Mouse (Mus musculus): ENCODE measurements around the gene Klhdc8b. TPM values are rescaled to one million over a fixed set of nuclear protein-coding genes. Genes with fewer than 3 reads are reported as not detected.

The Klhdc8b gene
- polyA plus RNA-seq, 1 experiment, result 3.7 TPM

- Histone ChIP-seq H3K27me3 (ENCODE audit: control insufficient read depth, insufficient read depth, insufficient read length) (no peaks in the 10 kb centered on the region), H3ac (ENCODE audit: control insufficient read depth, insufficient read length) (no peak overlapping the region), H3K36me3 (ENCODE audit: control insufficient read depth, insufficient read depth) (peaks cover 33% of the 10 kb centered on the region), H3K79me2 (ENCODE audit: control insufficient read depth, insufficient read depth) (no peaks in the 10 kb centered on the region), H3K4me3 (no peak overlapping the region), H3K4me2 (ENCODE audit: low read depth) (no peak overlapping the region)
- TF ChIP-seq MYOD1 (IDR thresholded peaks at IDR 0.05; ENCODE audit: control insufficient read depth in 1 of 3, insufficient read length in 2 of 3, low read depth in 2 of 3), result no peak
- no peak for TF ChIP-seq E2F4 (IDR thresholded peaks at IDR 0.05; ENCODE audit: insufficient read depth)
- no peak for TF ChIP-seq TCF3 (IDR thresholded peaks at IDR 0.05; ENCODE audit: insufficient read length, low read depth)
- TF ChIP-seq USF1 (IDR thresholded peaks at IDR 0.05; ENCODE audit: low read depth), result no peak
- TF ChIP-seq SRF (IDR thresholded peaks at IDR 0.05; ENCODE audit: control insufficient read depth, insufficient read length, low read depth), result no peak
- TF ChIP-seq TCF12 (IDR thresholded peaks at IDR 0.05; ENCODE audit: insufficient read depth, poor library complexity, severe bottlenecking), result no peak
- no peak for TF ChIP-seq MYOG (IDR thresholded peaks at IDR 0.05; ENCODE audit: control insufficient read depth in 1 of 3, insufficient read depth in 1 of 3, insufficient read length in 2 of 3, low read depth in 2 of 3)
- TF ChIP-seq REST (IDR thresholded peaks at IDR 0.05; ENCODE audit: insufficient read depth, insufficient read length), result no peak
- no peak for TF ChIP-seq POLR2A (IDR thresholded peaks at IDR 0.05; ENCODE audit: insufficient read length, low read depth)
- no peak for TF ChIP-seq CEBPB (IDR thresholded peaks at IDR 0.05; ENCODE audit: insufficient read depth, poor library complexity, severe bottlenecking)
- no peak for TF ChIP-seq MAX (IDR thresholded peaks at IDR 0.05; ENCODE audit: low read depth)
Observed at GRCm38 (mm10) chr9:108499231-108499630, 37.9 kb upstream of the Klhdc8b start.

DNA sequence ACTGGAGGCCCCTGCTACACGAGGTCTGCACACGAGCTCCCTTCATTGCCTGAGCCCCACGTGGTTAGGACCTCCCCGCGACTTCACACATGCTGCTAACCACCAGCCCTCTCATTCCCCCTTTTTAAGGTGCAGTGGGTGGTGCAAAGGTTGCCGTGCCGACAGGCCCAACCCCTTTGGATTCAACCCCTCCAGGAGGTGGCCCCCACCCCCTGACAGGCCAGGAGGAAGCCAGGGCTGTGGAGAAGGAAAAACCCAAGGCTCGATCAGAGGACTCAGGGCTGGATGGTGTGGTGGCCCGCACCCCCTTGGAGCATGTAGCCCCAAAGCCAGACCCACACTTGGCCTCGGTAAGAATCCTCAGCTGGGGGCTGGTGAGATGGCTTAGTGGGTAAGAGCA, 33.5 kb upstream of the Klhdc8b start:
- H3K36me3 ChIP-seq (ENCODE audit: control insufficient read depth, insufficient read depth), result peaks cover 34% of the 10 kb centered on the region
- no peak overlapping the region for H3ac ChIP-seq (ENCODE audit: control insufficient read depth, insufficient read length)
- no peak for TF ChIP-seq POLR2AphosphoS2 (IDR thresholded peaks at IDR 0.05; ENCODE audit: insufficient read length, low read depth)
- no peak for TF ChIP-seq TCF3 (IDR thresholded peaks at IDR 0.05; ENCODE audit: insufficient read length, low read depth)
- no peak for TF ChIP-seq MYOD1 (IDR thresholded peaks at IDR 0.05; ENCODE audit: control insufficient read depth in 1 of 3, insufficient read length in 2 of 3, low read depth in 2 of 3)
- no peak for TF ChIP-seq CEBPB (IDR thresholded peaks at IDR 0.05; ENCODE audit: insufficient read depth, poor library complexity, severe bottlenecking)
- no peak for TF ChIP-seq REST (IDR thresholded peaks at IDR 0.05; ENCODE audit: insufficient read depth, insufficient read length)
- TF ChIP-seq POLR2A (IDR thresholded peaks at IDR 0.05; ENCODE audit: insufficient read length, low read depth), result no peak
- no peak for TF ChIP-seq USF1 (IDR thresholded peaks at IDR 0.05; ENCODE audit: low read depth)
- TF ChIP-seq SRF (IDR thresholded peaks at IDR 0.05; ENCODE audit: control insufficient read depth, insufficient read length, low read depth), result no peak
- TF ChIP-seq MYOG (IDR thresholded peaks at IDR 0.05; ENCODE audit: control insufficient read depth in 1 of 3, insufficient read depth in 1 of 3, insufficient read length in 2 of 3, low read depth in 2 of 3), result no peak
- H3K79me2 ChIP-seq (ENCODE audit: control insufficient read depth, insufficient read depth), result peaks cover 22% of the 10 kb centered on the region
- H3K4me2 ChIP-seq (ENCODE audit: low read depth), result no peak overlapping the region
- no peak overlapping the region for H3K4me3 ChIP-seq
- no peaks in the 10 kb centered on the region for H3K27me3 ChIP-seq (ENCODE audit: control insufficient read depth, insufficient read depth, insufficient read length)

GRCm38 (mm10) chr9:108494146-108494825, 32.9 kb upstream of the Klhdc8b start:
- Histone ChIP-seq H3K27me3 (ENCODE audit: control insufficient read depth, insufficient read depth, insufficient read length) (no peaks in the 10 kb centered on the region), H3K4me2 (ENCODE audit: low read depth) (no peak overlapping the region), H3ac (ENCODE audit: control insufficient read depth, insufficient read length) (no peak overlapping the region), H3K79me2 (ENCODE audit: control insufficient read depth, insufficient read depth) (peaks cover 22% of the 10 kb centered on the region), H3K36me3 (ENCODE audit: control insufficient read depth, insufficient read depth) (peaks cover 33% of the 10 kb centered on the region), H3K4me3 (no peak overlapping the region)
- no peak for TF ChIP-seq CEBPB (IDR thresholded peaks at IDR 0.05; ENCODE audit: insufficient read depth, poor library complexity, severe bottlenecking)
- no peak for TF ChIP-seq POLR2AphosphoS2 (IDR thresholded peaks at IDR 0.05; ENCODE audit: insufficient read length, low read depth)
- TF ChIP-seq SRF (IDR thresholded peaks at IDR 0.05; ENCODE audit: control insufficient read depth, insufficient read length, low read depth), result no peak
- TF ChIP-seq MYOD1 (IDR thresholded peaks at IDR 0.05; ENCODE audit: control insufficient read depth in 1 of 3, insufficient read length in 2 of 3, low read depth in 2 of 3), result no peak
- TF ChIP-seq E2F4 (IDR thresholded peaks at IDR 0.05; ENCODE audit: insufficient read depth), result no peak
- no peak for TF ChIP-seq TCF12 (IDR thresholded peaks at IDR 0.05; ENCODE audit: insufficient read depth, poor library complexity, severe bottlenecking)
- no peak for TF ChIP-seq TCF3 (IDR thresholded peaks at IDR 0.05; ENCODE audit: insufficient read length, low read depth)
- no peak for TF ChIP-seq MAX (IDR thresholded peaks at IDR 0.05; ENCODE audit: low read depth)
- TF ChIP-seq REST (IDR thresholded peaks at IDR 0.05; ENCODE audit: insufficient read depth, insufficient read length), result no peak
- TF ChIP-seq POLR2A (IDR thresholded peaks at IDR 0.05; ENCODE audit: insufficient read length, low read depth), result no peak
- TF ChIP-seq MYOG (IDR thresholded peaks at IDR 0.05; ENCODE audit: control insufficient read depth in 1 of 3, insufficient read depth in 1 of 3, insufficient read length in 2 of 3, low read depth in 2 of 3), result no peak
- TF ChIP-seq USF1 (IDR thresholded peaks at IDR 0.05; ENCODE audit: low read depth), result no peak

DNA sequence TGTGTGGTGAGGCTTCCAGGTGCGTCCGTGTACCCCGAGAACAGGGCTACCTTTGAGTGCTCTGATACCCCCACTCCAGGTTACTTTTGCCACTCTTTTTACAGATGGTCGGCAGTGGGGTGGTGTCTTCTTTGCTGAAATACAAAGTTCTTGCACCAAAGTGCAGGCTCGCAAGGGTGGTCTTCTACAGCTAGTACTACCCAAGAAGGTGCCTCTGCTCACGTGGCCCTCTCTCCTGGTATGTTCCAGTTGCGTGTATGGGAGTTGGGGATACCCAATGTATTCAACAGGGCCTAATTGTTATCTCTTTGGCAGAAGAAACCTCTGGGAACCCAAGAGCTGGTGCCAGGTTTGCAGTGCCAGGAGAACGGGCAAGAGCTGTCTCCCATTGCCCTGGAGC, 31.9 kb upstream of the Klhdc8b start:
- no peaks in the 10 kb centered on the region for H3K27me3 ChIP-seq (ENCODE audit: control insufficient read depth, insufficient read depth, insufficient read length)
- H3K36me3 ChIP-seq (ENCODE audit: control insufficient read depth, insufficient read depth), result peaks cover 33% of the 10 kb centered on the region
- no peak overlapping the region for H3ac ChIP-seq (ENCODE audit: control insufficient read depth, insufficient read length)
- H3K4me2 ChIP-seq (ENCODE audit: low read depth), result no peak overlapping the region
- peak overlapping the region; percentile 93 for H3K4me3 ChIP-seq
- TF ChIP-seq SRF (IDR thresholded peaks at IDR 0.05; ENCODE audit: control insufficient read depth, insufficient read length, low read depth) (no peak), CEBPB (IDR thresholded peaks at IDR 0.05; ENCODE audit: insufficient read depth, poor library complexity, severe bottlenecking) (no peak), POLR2AphosphoS2 (IDR thresholded peaks at IDR 0.05; ENCODE audit: insufficient read length, low read depth) (no peak), MYOD1 (IDR thresholded peaks at IDR 0.05; ENCODE audit: control insufficient read depth in 1 of 3, insufficient read length in 2 of 3, low read depth in 2 of 3) (no peak), TCF3 (IDR thresholded peaks at IDR 0.05; ENCODE audit: insufficient read length, low read depth) (no peak), MAX (IDR thresholded peaks at IDR 0.05; ENCODE audit: low read depth) (no peak), POLR2A (IDR thresholded peaks at IDR 0.05; ENCODE audit: insufficient read length, low read depth) (no peak), USF1 (IDR thresholded peaks at IDR 0.05; ENCODE audit: low read depth) (no peak), TCF12 (IDR thresholded peaks at IDR 0.05; ENCODE audit: insufficient read depth, poor library complexity, severe bottlenecking) (no peak), REST (IDR thresholded peaks at IDR 0.05; ENCODE audit: insufficient read depth, insufficient read length) (no peak), MYOG (IDR thresholded peaks at IDR 0.05; ENCODE audit: control insufficient read depth in 1 of 3, insufficient read depth in 1 of 3, insufficient read length in 2 of 3, low read depth in 2 of 3) (no peak), E2F4 (IDR thresholded peaks at IDR 0.05; ENCODE audit: insufficient read depth) (no peak)
- peaks cover 22% of the 10 kb centered on the region for H3K79me2 ChIP-seq (ENCODE audit: control insufficient read depth, insufficient read depth)
